Mouse (Mus musculus) liver, embryonic 14.5 days (tissue): ENCODE data around the gene Irgm2. TPM values are rescaled to one million over a fixed set of nuclear protein-coding genes. Genes with fewer than 3 reads are reported as not detected.
"Not testable (repeated sequence)": the region's sequence is repeated elsewhere in the genome, so short reads cannot be mapped to it uniquely, and the experiment has no call there.

ENCODE experiments used
- ATAC-seq: fragments of 200-750 bp; cut with Nextera tagmentation; 2 replicates; pipeline ENCODE4 v1.8.0; 2017; ENCODE audit warnings: moderate number of reproducible peaks, mild to moderate bottlenecking, moderate library complexity; ENCODE audit not compliant: insufficient read depth
- DNase-seq, 3 experiments: peaks; one replicate each; pipeline ENCODE4 v3.0.0-alpha.2; 2012 to 2013; ENCODE audit warnings: low read depth in 3 of 3, low spot score in 3 of 3
- H3K27ac ChIP-seq: fragments of 300-500 bp; sonication (generic); 2 replicates; pipeline ENCODE4 v1.5.1; 2014; ENCODE audit warnings: moderate library complexity, mild to moderate bottlenecking, control low read depth, inconsistent platforms
- H3K27me3 ChIP-seq: fragments of 300-500 bp; sonication (generic); 2 replicates; pipeline ENCODE4 v1.6.1; 2014; ENCODE audit warnings: mild to moderate bottlenecking, low read length, moderate library complexity; ENCODE audit not compliant: control insufficient read depth, insufficient read depth
- H3K36me3 ChIP-seq: fragments of 300-500 bp; sonication (generic); replicated peaks from 2 replicates; pipeline ENCODE4 v1.6.1; 2014; ENCODE audit warnings: low read depth; ENCODE audit not compliant: control insufficient read depth, insufficient read depth
- H3K4me1 ChIP-seq, 2 experiments: fragments of 200-500 bp in 1 of 2; fragments of 300-500 bp in 1 of 2; sonication (generic) in 1 of 2; replicated peaks; 2 replicates each; pipeline ENCODE4 v1.6.1; 2012 to 2014; ENCODE audit warnings: antibody characterized with exemption in 1 of 2, inconsistent platforms in 1 of 2, low read length in 1 of 2; ENCODE audit not compliant: control insufficient read depth in 2 of 2, insufficient read depth in 2 of 2
- H3K4me2 ChIP-seq: fragments of 300-500 bp; sonication (generic); 2 replicates; pipeline ENCODE4 v1.6.1; 2014; ENCODE audit warnings: low read depth, mild to moderate bottlenecking, control low read depth, moderate library complexity
- H3K4me3 ChIP-seq, 2 experiments: fragments of 200-500 bp in 1 of 2; fragments of 300-500 bp in 1 of 2; sonication (generic) in 1 of 2; 2 replicates each; pipeline ENCODE4 v1.5.1; 2012 to 2014; ENCODE audit warnings: low read depth in 2 of 2, low read length in 2 of 2, mild to moderate bottlenecking in 2 of 2, control low read depth in 1 of 2, inconsistent platforms in 1 of 2, moderate library complexity in 1 of 2; ENCODE audit not compliant: insufficient read depth in 1 of 2
- H3K9ac ChIP-seq: fragments of 300-500 bp; sonication (generic); replicated peaks from 2 replicates; pipeline ENCODE4 v1.6.1; 2014; ENCODE audit warnings: mild to moderate bottlenecking, control low read depth, moderate library complexity
- H3K9me3 ChIP-seq: fragments of 300-500 bp; sonication (generic); 2 replicates; pipeline ENCODE4 v1.6.1; 2016; ENCODE audit warnings: low read length, mixed read lengths; ENCODE audit not compliant: control insufficient read depth
- CTCF ChIP-seq: IDR thresholded peaks from 2 replicates; pipeline ENCODE4 v1.5.1; 2016; ENCODE audit warnings: antibody characterized with exemption, low read depth, control low read depth
- EP300 ChIP-seq: IDR thresholded peaks from 2 replicates; pipeline ENCODE4 v1.6.1; 2016; ENCODE audit warnings: antibody characterized with exemption, low read depth
- WGBS: fragments of 180-500 bp; shearing (Covaris S2); extraction: QIAGEN DNeasy Blood & Tissue Kit; methylation state at CpG from one replicate; pipeline ENCODE4 v1.1.7; 2014; ENCODE audit not compliant: insufficient replicate concordance; 5-methylcytosine and 5-hydroxymethylcytosine counted together
- polyA plus RNA-seq, 2 experiments: library from polyadenylated mRNA; depleted of rRNA in 1 of 2; stranded (reverse) in 1 of 2; unstranded in 1 of 2; fragments of >200 nt; fragmentation: Nextera tagmentation in 1 of 2; extraction: Ambion mirVana in 1 of 2; gene quantifications; 2 replicates each; pipeline versions ENCODE4 v1.2.1 to v1.2.3; 2012 to 2014

Gene Irgm2
- polyA plus RNA-seq (2012; rRNA removed) (2.4 and 2.8 TPM in 2 replicates), polyA plus RNA-seq (2014; fragmentation: Nextera tagmentation; extraction: Ambion mirVana) (2.6 and 3.0 TPM in 2 replicates)

GRCm38 (mm10) chr11:58199229-58200037, at the start of gene Irgm2, which contains the start of gene Igtp:
Gene Irgm2 (plus strand): TSS chr11:58199618.
Gene Igtp (plus strand): TSS chr11:58199556.
- Histone ChIP-seq H3K4me3 (peak within 1 kb of the TSS; percentile 77 to 90), H3K27ac (peak within 1 kb of the TSS; percentile 66), H3K9ac (peak within 1 kb of the TSS; percentile 83), H3K4me2 (peak within 1 kb of the TSS; percentile 92), H3K4me1 (peaks cover 0 to 18% of the 10 kb centered on the region in 2 experiments; a peak in 2 of 4 replicates)
- peak; percentile 95 for ATAC-seq
- not testable (repeated sequence) for H3K36me3 ChIP-seq, H3K9me3 ChIP-seq, H3K27me3 ChIP-seq
- peak in 1 of 3 experiments; percentile 77 for DNase-seq
- WGBS = 4% methylated on average over 14 of the region's 15 CpGs

GRCm38 (mm10) chr11:58155458-58155857, 44.0 kb upstream of the Irgm2 start:
- no peaks in the 10 kb centered on the region for H3K27me3 ChIP-seq
- TF ChIP-seq CTCF (no peak), EP300 (no peak)
- DNase-seq (no peak), ATAC-seq (no peak)
- 0 out of 4 replicates have a peak, but pooled peaks cover 0 to 2% of the 10 kb centered on the region in 2 experiments for H3K4me1 ChIP-seq
- H3K4me2 ChIP-seq = no peak overlapping the region
- H3K9ac ChIP-seq = no peak overlapping the region
- no peak overlapping the region for H3K4me3 ChIP-seq
- 82% methylated on average over 9 of the region's 9 CpGs for WGBS
- peaks cover 38% of the 10 kb centered on the region for H3K36me3 ChIP-seq
- H3K27ac ChIP-seq = no peak overlapping the region
- no peaks in the 10 kb centered on the region for H3K9me3 ChIP-seq

- ATAC-seq (peak; percentile 52; the same call in 1 of the 2 replicates), DNase-seq (no peak)
- Histone ChIP-seq H3K27me3 (no peaks in the 10 kb centered on the region), H3K9me3 (no peaks in the 10 kb centered on the region), H3K4me2 (no peak overlapping the region), H3K27ac (no peak overlapping the region), H3K9ac (no peak overlapping the region), H3K4me1 (0 out of 4 replicates have a peak, but pooled peaks cover 0 to 2% of the 10 kb centered on the region in 2 experiments), H3K36me3 (peaks cover 39% of the 10 kb centered on the region), H3K4me3 (no peak overlapping the region)
- TF ChIP-seq CTCF = no peak
- TF ChIP-seq EP300 = 0 out of 2 replicates have a peak, but pooled peaks have one; percentile 22
- WGBS = 46% methylated on average over 3 of the region's 3 CpGs
Observed at GRCm38 (mm10) chr11:58156871-58157270, 42.5 kb upstream of the Irgm2 start.

- peak; percentile 58 for TF ChIP-seq CTCF
- TF ChIP-seq EP300 = no peak
- no peak overlapping the region for H3K4me2 ChIP-seq
- H3K27me3 ChIP-seq = no peaks in the 10 kb centered on the region
- whole genome bisulfite sequencing = 91% methylated on average over 2 of the region's 2 CpGs
- H3K4me3 ChIP-seq = no peak overlapping the region
- H3K4me1 ChIP-seq = peaks cover 5% of the 10 kb centered on the region in 2 experiments; a peak in 3 of 4 replicates
- H3K9ac ChIP-seq = no peak overlapping the region
- H3K36me3 ChIP-seq = peaks cover 37% of the 10 kb centered on the region
- DNase-seq (no peak), ATAC-seq (no peak)
- H3K9me3 ChIP-seq = no peaks in the 10 kb centered on the region
- no peak overlapping the region for H3K27ac ChIP-seq
Observed at GRCm38 (mm10) chr11:58165072-58165471, 34.3 kb upstream of the Irgm2 start.

- Histone ChIP-seq H3K4me2 (peak overlapping the region; percentile 77), H3K36me3 (peaks cover 33% of the 10 kb centered on the region), H3K27ac (peak overlapping the region; percentile 50; the same call in 1 of the 2 replicates), H3K4me3 (peak overlapping the region; percentile 92 to 93), H3K9me3 (no peaks in the 10 kb centered on the region), H3K4me1 (peaks cover 7 to 14% of the 10 kb centered on the region in 2 experiments; a peak in 3 of 4 replicates), H3K9ac (peak overlapping the region; percentile 87), H3K27me3 (no peaks in the 10 kb centered on the region)
- DNase-seq = no peak
- TF ChIP-seq CTCF (no peak), EP300 (no peak)
- 0% methylated on average over 8 of the region's 8 CpGs for WGBS
- ATAC-seq = no peak
Observed at GRCm38 (mm10) chr11:58167822-58168166, 31.6 kb upstream of the Irgm2 start.
